Mouse (Mus musculus) cortical plate, adult 2 months (tissue): ENCODE results near the gene Arid5b.

Experiments
- CTCF ChIP-seq: fragments of 200-500 bp; IDR thresholded peaks from 2 replicates; pipeline ENCODE4 v1.5.1; 2011; ENCODE audit warnings: mild to moderate bottlenecking, control low read depth, low read length; ENCODE audit not compliant: insufficient read depth; ENCODE audit errors: extremely low read depth
- POLR2A ChIP-seq: fragments of 200-500 bp; IDR thresholded peaks from 2 replicates; pipeline ENCODE4 v1.6.1; 2011; ENCODE audit warnings: mild to moderate bottlenecking, low read length, control low read depth; ENCODE audit not compliant: insufficient read depth; ENCODE audit errors: extremely low read depth

DNA sequence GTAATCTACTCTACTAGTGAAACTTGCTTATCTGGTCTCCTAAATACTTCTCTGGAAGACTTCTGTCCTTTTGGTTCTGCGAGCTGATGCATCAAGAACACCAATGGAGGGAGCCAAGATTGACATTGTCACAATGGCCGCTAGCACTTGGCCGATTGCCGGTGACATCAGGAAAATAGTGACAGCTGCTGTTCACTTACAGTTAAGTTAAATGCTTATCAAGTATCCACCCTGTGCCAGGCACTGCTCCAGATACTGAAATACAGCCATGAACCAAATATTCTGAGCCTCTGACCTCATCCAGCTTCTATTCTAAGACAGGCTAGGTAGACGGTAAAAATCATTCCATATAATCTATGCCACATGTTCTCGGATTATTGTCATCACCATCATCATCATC lies 176.0 kb downstream of the Arid5b start:
- TF ChIP-seq CTCF (no peak), POLR2A (no peak)
